ENCODE assay signal across 10 mouse cellular contexts in the genomic region with DNA sequence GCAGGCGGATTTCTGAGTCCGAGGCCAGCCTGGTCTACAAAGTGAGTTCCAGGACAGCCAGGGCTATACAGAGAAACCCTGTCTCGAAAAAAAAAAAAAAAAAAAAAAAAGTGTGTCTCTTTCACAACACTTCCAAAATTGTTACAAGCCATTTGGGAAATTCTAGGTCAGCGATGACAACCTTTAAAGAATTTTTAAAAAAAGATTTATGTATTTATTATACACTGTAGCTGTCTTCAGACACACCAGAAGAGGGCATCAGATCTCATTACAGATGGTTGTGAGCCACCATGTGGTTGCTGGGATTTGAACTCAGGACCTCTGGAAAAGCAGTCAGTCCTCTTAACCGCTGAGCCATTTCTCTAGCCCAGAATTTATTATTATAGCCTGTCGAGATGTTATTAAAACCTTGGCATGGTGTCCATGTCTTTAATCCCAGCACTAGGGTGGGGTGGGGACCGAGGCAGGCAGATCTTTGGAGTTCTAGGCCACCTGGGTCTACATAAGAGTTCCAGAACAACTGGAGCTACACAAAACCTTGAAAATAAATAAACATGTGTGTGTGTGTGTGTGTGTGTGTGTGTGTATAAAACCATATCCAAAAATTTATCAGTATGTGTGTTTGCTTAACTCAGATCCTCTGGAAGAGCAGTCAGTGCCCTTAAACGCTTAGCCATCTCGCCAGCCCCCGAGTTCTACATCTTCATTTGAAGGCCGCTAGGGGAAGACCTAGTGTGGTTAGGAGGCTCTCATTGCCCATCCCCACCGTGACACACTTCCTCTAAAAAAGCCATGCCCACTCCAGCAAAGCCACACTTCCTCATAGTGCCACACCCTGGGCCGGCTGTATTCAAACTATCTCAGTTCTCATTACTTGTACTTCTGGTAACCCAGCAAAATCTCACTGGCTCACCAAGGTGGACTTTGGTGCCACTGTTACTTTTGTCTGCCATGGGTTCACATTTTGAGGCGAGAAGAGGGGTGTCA. TPM values are rescaled to one million over a fixed set of nuclear protein-coding genes. Genes with fewer than 3 reads are reported as not detected.
DNase-seq lines count a peak whose midpoint lies in the region; ATAC-seq and TF ChIP-seq lines count a peak whose summit lies in the region.
"Had no signal": no experiment of that assay in that cellular context is flagged by ENCODE, and none has a peak within 500 bp of the region (broad histone marks: within the 10 kb centered on the region; RNA-seq: fewer than 3 reads in every experiment).

No protein-coding gene starts in this region.

- H3K27ac ChIP-seq in lung, embryonic 14.5 days (ENCODE audit: low read depth): no peak overlapping the region
- no peak overlapping the region for H3K27ac ChIP-seq in hindbrain, embryonic 13.5 days
- H3K27ac ChIP-seq: neural tube, embryonic 12.5 days had no signal

- peaks cover 16% of the 10 kb centered on the region; the same call in 1 of the 2 replicates for H3K27me3 ChIP-seq in lung, embryonic 14.5 days (ENCODE audit: insufficient read depth, low read length)
- peaks cover 31% of the 10 kb centered on the region for H3K27me3 ChIP-seq in hindbrain, embryonic 13.5 days

- no peak for ATAC-seq in lung, embryonic 14.5 days (ENCODE audit: insufficient read depth)
- ATAC-seq in hindbrain, embryonic 13.5 days (ENCODE audit: low FRiP score): no peak

- H3K4me1 ChIP-seq in lung, embryonic 14.5 days (ENCODE audit: insufficient read depth): no peaks in the 10 kb centered on the region
- H3K4me1 ChIP-seq in hindbrain, embryonic 13.5 days (replicated peaks): peaks cover 13% of the 10 kb centered on the region

- peak; percentile 66 for DNase-seq in adrenal gland, postnatal 14 days
- DNase-seq in adrenal gland, postnatal 10 days: no peak
- DNase-seq in CD8-positive naive resting alpha-beta T cell, adult 2 months (ENCODE audit: low read depth in 2 of 2, low spot score in 2 of 2): peak; percentile 66 to 76
- DNase-seq in heart, postnatal 14 days: peak; percentile 48 to 50
- peak; percentile 29 for DNase-seq in lung, embryonic 14.5 days
- DNase-seq in spleen, postnatal 4 days (ENCODE audit: low spot score in 2 of 2): peak; percentile 78 to 85
- no peak for DNase-seq in ovary, postnatal 36 days (ENCODE audit: low spot score)

- peaks cover 7% of the 10 kb centered on the region for H3K36me3 ChIP-seq in lung, embryonic 14.5 days (ENCODE audit: insufficient read depth)
- peaks cover 10% of the 10 kb centered on the region for H3K36me3 ChIP-seq in hindbrain, embryonic 13.5 days

- intact Hi-C loops in heart, postnatal 14 days (cut with DNase I): loop anchor here (1.0 to 5.0 kb wide), 2 partner anchors 16 to 44 kb away; no protein-coding TSS in a partner anchor

- WGBS in lung, embryonic 14.5 days: 51% methylated on average over 13 of the region's 14 CpGs
- 63% methylated on average over 13 of the region's 14 CpGs for WGBS in hindbrain, embryonic 13.5 days

- no peak overlapping the region for H3K9ac ChIP-seq in lung, embryonic 14.5 days
- no peak overlapping the region for H3K9ac ChIP-seq in hindbrain, embryonic 13.5 days

- no peak overlapping the region for H3K4me3 ChIP-seq in lung, embryonic 14.5 days (ENCODE audit: low read depth, low read length)
- no peak overlapping the region for H3K4me3 ChIP-seq in hindbrain, embryonic 13.5 days
- H3K4me3 ChIP-seq: neural tube, embryonic 12.5 days had no signal

- no peaks in the 10 kb centered on the region for H3K9me3 ChIP-seq in lung, embryonic 14.5 days (ENCODE audit: low read depth, low read length)
- H3K9me3 ChIP-seq in hindbrain, embryonic 13.5 days: no peaks in the 10 kb centered on the region
- H3K9me3 ChIP-seq: neural tube, embryonic 12.5 days had no signal

- H3K4me2 ChIP-seq in lung, embryonic 14.5 days: no peak overlapping the region
- H3K4me2 ChIP-seq in hindbrain, embryonic 13.5 days: no peak overlapping the region

- TF ChIP-seq CTCF in lung, embryonic 14.5 days (IDR thresholded peaks at IDR 0.05; ENCODE audit: low read depth): peak; percentile 16; the same call in 1 of the 2 replicates

RNA-seq across cellular contexts. Expression of gene H2-D1, which starts 3.7 kb away (rescaled TPM):
- total RNA-seq in adrenal gland, postnatal 14 days (2021): 93.3 and 154 TPM in 2 replicates
- total RNA-seq in adrenal gland, postnatal 10 days (2021): 100 to 1,000 TPM; 105 to 116 TPM
- 10 to 100 TPM; 77.3 to 77.5 TPM for total RNA-seq in heart, postnatal 14 days (2021)
- 69.7 and 73.2 TPM in 2 replicates for polyA plus RNA-seq in lung, embryonic 14.5 days (2014; fragmentation: Nextera tagmentation; extraction: Ambion mirVana)
- 73.4 and 73.6 TPM in 2 replicates for polyA plus RNA-seq in hindbrain, embryonic 13.5 days (2015; fragmentation: Nextera tagmentation; extraction: Ambion mirVana)

RNA-seq across cellular contexts. Expression of gene Ddx39b, which starts 17.2 kb away (rescaled TPM):
- 200 and 232 TPM in 2 replicates for total RNA-seq in adrenal gland, postnatal 14 days (2021)
- 100 to 1,000 TPM; 189 to 235 TPM for total RNA-seq in adrenal gland, postnatal 10 days (2021)
- 100 to 1,000 TPM; 107 to 118 TPM for total RNA-seq in heart, postnatal 14 days (2021)
- 529 and 569 TPM in 2 replicates for polyA plus RNA-seq in lung, embryonic 14.5 days (2014; fragmentation: Nextera tagmentation; extraction: Ambion mirVana)
- polyA plus RNA-seq in hindbrain, embryonic 13.5 days (2015; fragmentation: Nextera tagmentation; extraction: Ambion mirVana): 391 and 410 TPM in 2 replicates

RNA-seq across cellular contexts. Expression of gene Nfkbil1, which starts 23.2 kb away (rescaled TPM):
- 15.3 and 17.7 TPM in 2 replicates for total RNA-seq in adrenal gland, postnatal 14 days (2021)
- 10 to 100 TPM; 17.3 to 17.5 TPM for total RNA-seq in adrenal gland, postnatal 10 days (2021)
- 10 to 100 TPM in 1 of 2 experiments, 1 to 10 TPM in 1; 8.4 to 10.4 TPM for total RNA-seq in heart, postnatal 14 days (2021)
- 3.0 and 4.5 TPM in 2 replicates for polyA plus RNA-seq in lung, embryonic 14.5 days (2014; fragmentation: Nextera tagmentation; extraction: Ambion mirVana)
- polyA plus RNA-seq in hindbrain, embryonic 13.5 days (2015; fragmentation: Nextera tagmentation; extraction: Ambion mirVana): 8.4 and 10.8 TPM in 2 replicates

RNA-seq across cellular contexts. Expression of gene Atp6v1g2, which starts 25.3 kb away (rescaled TPM):
- total RNA-seq in adrenal gland, postnatal 14 days (2021): 7.0 and 8.2 TPM in 2 replicates
- 1 to 10 TPM; 5.6 to 9.4 TPM for total RNA-seq in adrenal gland, postnatal 10 days (2021)
- 1 to 10 TPM; 4.1 to 4.4 TPM for total RNA-seq in heart, postnatal 14 days (2021)
- polyA plus RNA-seq in lung, embryonic 14.5 days (2014; fragmentation: Nextera tagmentation; extraction: Ambion mirVana): 3.7 and 5.9 TPM in 2 replicates
- polyA plus RNA-seq in hindbrain, embryonic 13.5 days (2015; fragmentation: Nextera tagmentation; extraction: Ambion mirVana): 52.4 and 54.2 TPM in 2 replicates

RNA-seq across cellular contexts. Expression of gene Gm16181, which starts 38.2 kb away (rescaled TPM):
- 0.67 TPM in 1 of 2 replicates, not detected in the other for total RNA-seq in adrenal gland, postnatal 14 days (2021)
- 1 to 10 TPM in 1 of 2 experiments, not detected in 1; 1.3 TPM for total RNA-seq in adrenal gland, postnatal 10 days (2021)
- under 1 TPM in 1 of 2 experiments, not detected in 1; 0.71 TPM for total RNA-seq in heart, postnatal 14 days (2021)
- polyA plus RNA-seq in lung, embryonic 14.5 days (2014; fragmentation: Nextera tagmentation; extraction: Ambion mirVana): 0.37 and 0.70 TPM in 2 replicates
- 0.57 and 0.83 TPM in 2 replicates for polyA plus RNA-seq in hindbrain, embryonic 13.5 days (2015; fragmentation: Nextera tagmentation; extraction: Ambion mirVana)
- polyA plus RNA-seq: erythroblast, embryonic 14.5 days; neural tube, embryonic 12.5 days had no signal

Comparison
In these comparisons a context has a peak if more than half of its experiments do, and no peak if none do; other contexts are left out.
1. DNase-seq: peak in adrenal gland, postnatal 14 days (single experiment), CD8-positive naive resting alpha-beta T cell, adult 2 months (2 of 2), heart, postnatal 14 days (2 of 2), lung, embryonic 14.5 days (single experiment) and spleen, postnatal 4 days (2 of 2); none in adrenal gland, postnatal 10 days (single experiment) and ovary, postnatal 36 days (single experiment).